In the genomic region with DNA sequence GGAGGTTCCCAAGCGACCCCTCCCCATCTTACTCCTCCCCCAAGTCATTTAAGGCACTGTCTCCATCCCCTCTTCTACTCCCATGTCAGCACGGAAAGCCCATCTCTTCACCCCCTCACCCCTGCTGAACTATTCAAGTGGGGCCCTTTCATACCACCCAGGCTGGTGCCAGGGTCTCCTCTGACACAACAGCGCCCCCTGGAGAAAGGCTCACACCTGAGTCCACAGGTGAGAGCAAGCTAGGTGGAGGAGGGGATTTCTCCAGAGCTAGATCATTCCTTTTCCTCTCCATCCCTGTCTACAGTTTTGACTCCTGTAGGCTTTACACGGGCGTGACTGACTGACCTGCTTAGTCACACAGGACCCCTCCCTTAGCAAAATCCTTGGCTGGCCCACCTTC, we compare ENCODE assay signal across 8 mouse cellular contexts.
A peak's percentile ranks its signal among the peaks of the same experiment; 100 is the strongest.
DNase-seq lines count a peak whose midpoint lies in the region; ATAC-seq and TF ChIP-seq lines count a peak whose summit lies in the region.

No protein-coding gene starts in this region.

- H3K9ac ChIP-seq in forebrain, postnatal 0 days = no peak overlapping the region
- no peak overlapping the region for H3K9ac ChIP-seq in intestine, postnatal 0 days (ENCODE audit: low read depth, low read length)

- H3K4me1 ChIP-seq in forebrain, postnatal 0 days (ENCODE audit: insufficient read depth) = no peaks in the 10 kb centered on the region
- peaks cover 8% of the 10 kb centered on the region; the same call in 1 of the 2 replicates for H3K4me1 ChIP-seq in forebrain, embryonic 10.5 days
- peaks cover 3% of the 10 kb centered on the region; the same call in 1 of the 2 replicates for H3K4me1 ChIP-seq in E14TG2a.4 (replicated peaks; ENCODE audit: low read depth, low read length)
- peaks cover 3% of the 10 kb centered on the region; the same call in 1 of the 2 replicates for H3K4me1 ChIP-seq in intestine, postnatal 0 days (replicated peaks; ENCODE audit: control insufficient read depth, insufficient read depth, low read length)
- peaks cover 6% of the 10 kb centered on the region; the same call in 1 of the 2 replicates for H3K4me1 ChIP-seq in small intestine, adult 2 months (ENCODE audit: control insufficient read depth, insufficient read depth, insufficient read length, low read length)
- peaks cover 8% of the 10 kb centered on the region; the same call in 1 of the 2 replicates for H3K4me1 ChIP-seq in midbrain, embryonic 10.5 days

- no peak for TF ChIP-seq POLR2A in small intestine, adult 2 months (IDR thresholded peaks at IDR 0.05; ENCODE audit: low read depth, low read length)

- no peak for DNase-seq in forebrain, postnatal 0 days
- no peak for DNase-seq in forebrain, embryonic 10.5 days (ENCODE audit: extremely low spot score, low spot score)
- no peak for DNase-seq in midbrain, embryonic 10.5 days (ENCODE audit: low spot score)
- DNase-seq in ovary, postnatal 10 days (ENCODE audit: low spot score) = no peak

- no peak for ATAC-seq in forebrain, postnatal 0 days
- ATAC-seq in intestine, postnatal 0 days = no peak
- no peak for ATAC-seq in megakaryocyte, adult 5-6 weeks (ENCODE audit: poor library complexity, severe bottlenecking)

- no peaks in the 10 kb centered on the region for H3K9me3 ChIP-seq in forebrain, postnatal 0 days (ENCODE audit: low read length)
- no peaks in the 10 kb centered on the region for H3K9me3 ChIP-seq in forebrain, embryonic 10.5 days
- no peaks in the 10 kb centered on the region for H3K9me3 ChIP-seq in E14TG2a.4 (ENCODE audit: low read length)
- H3K9me3 ChIP-seq in intestine, postnatal 0 days (ENCODE audit: control insufficient read depth) = no peaks in the 10 kb centered on the region
- H3K9me3 ChIP-seq in midbrain, embryonic 10.5 days (replicated peaks) = no peaks in the 10 kb centered on the region; the same call in 1 of the 2 replicates

- H3K36me3 ChIP-seq in forebrain, postnatal 0 days (ENCODE audit: insufficient read depth) = no peaks in the 10 kb centered on the region
- H3K36me3 ChIP-seq in forebrain, embryonic 10.5 days (replicated peaks) = no peaks in the 10 kb centered on the region
- H3K36me3 ChIP-seq in E14TG2a.4 (ENCODE audit: insufficient read depth, low read length) = no peaks in the 10 kb centered on the region
- no peaks in the 10 kb centered on the region for H3K36me3 ChIP-seq in intestine, postnatal 0 days (ENCODE audit: control insufficient read depth, insufficient read depth)
- H3K36me3 ChIP-seq in small intestine, adult 2 months (ENCODE audit: control insufficient read depth, insufficient read depth, low read length) = no peaks in the 10 kb centered on the region
- no peaks in the 10 kb centered on the region for H3K36me3 ChIP-seq in midbrain, embryonic 10.5 days

- H3K27ac ChIP-seq in forebrain, postnatal 0 days (ENCODE audit: low read depth, low read length) = no peak overlapping the region
- H3K27ac ChIP-seq in forebrain, embryonic 10.5 days = no peak overlapping the region
- no peak overlapping the region for H3K27ac ChIP-seq in intestine, postnatal 0 days (ENCODE audit: low read depth, low read length)
- H3K27ac ChIP-seq in small intestine, adult 2 months (ENCODE audit: insufficient read depth, low read depth, low read length) = 0 out of 2 replicates have a peak overlapping the region, but pooled peaks have one; percentile 1
- no peak overlapping the region for H3K27ac ChIP-seq in midbrain, embryonic 10.5 days (replicated peaks)

- no peak overlapping the region for H3K4me2 ChIP-seq in forebrain, postnatal 0 days (ENCODE audit: low read depth)
- no peak overlapping the region for H3K4me2 ChIP-seq in intestine, postnatal 0 days (replicated peaks; ENCODE audit: low read depth)

- H3K4me3 ChIP-seq in forebrain, postnatal 0 days (ENCODE audit: low read depth, low read length) = no peak overlapping the region
- no peak overlapping the region for H3K4me3 ChIP-seq in forebrain, embryonic 10.5 days
- no peak overlapping the region for H3K4me3 ChIP-seq in E14TG2a.4 (replicated peaks; ENCODE audit: low read length)
- H3K4me3 ChIP-seq in intestine, postnatal 0 days (ENCODE audit: low read depth, low read length) = no peak overlapping the region
- H3K4me3 ChIP-seq in small intestine, adult 2 months (ENCODE audit: low read depth, low read length) = no peak overlapping the region
- H3K4me3 ChIP-seq in midbrain, embryonic 10.5 days = no peak overlapping the region

- peak; percentile 25 for TF ChIP-seq CTCF in forebrain, postnatal 0 days (IDR thresholded peaks at IDR 0.05; ENCODE audit: low read depth)
- TF ChIP-seq CTCF in E14TG2a.4 (conservative IDR thresholded peaks at IDR 0.05; ENCODE audit: low read length) = peak; percentile 56
- peak; percentile 72 for TF ChIP-seq CTCF in intestine, postnatal 0 days (IDR thresholded peaks at IDR 0.05; ENCODE audit: low read depth)
- no peak for TF ChIP-seq CTCF in small intestine, adult 2 months (IDR thresholded peaks at IDR 0.05; ENCODE audit: extremely low read depth, insufficient read length, insufficient replicate concordance, low read depth, low read length)

- H3K27me3 ChIP-seq in forebrain, postnatal 0 days (ENCODE audit: insufficient read depth, low read length) = no peaks in the 10 kb centered on the region
- no peaks in the 10 kb centered on the region for H3K27me3 ChIP-seq in forebrain, embryonic 10.5 days (ENCODE audit: poor library complexity, severe bottlenecking)
- no peaks in the 10 kb centered on the region for H3K27me3 ChIP-seq in E14TG2a.4 (ENCODE audit: insufficient read depth, low read length)
- H3K27me3 ChIP-seq in intestine, postnatal 0 days (replicated peaks; ENCODE audit: control insufficient read depth, insufficient read depth, low read length) = no peaks in the 10 kb centered on the region
- H3K27me3 ChIP-seq in small intestine, adult 2 months (ENCODE audit: control insufficient read depth, insufficient read depth, low read length) = no peaks in the 10 kb centered on the region
- H3K27me3 ChIP-seq in midbrain, embryonic 10.5 days (ENCODE audit: low read depth, poor library complexity, severe bottlenecking) = no peaks in the 10 kb centered on the region

- 58% methylated on average over 5 of the region's 5 CpGs for WGBS in forebrain, postnatal 0 days
- 36% methylated on average over 5 of the region's 5 CpGs for WGBS in forebrain, embryonic 10.5 days
- 35% methylated on average over 5 of the region's 5 CpGs for whole genome bisulfite sequencing in intestine, postnatal 0 days
- WGBS in small intestine, adult 2 months = 38% methylated on average over 5 of the region's 5 CpGs
- WGBS in midbrain, embryonic 10.5 days = 41% methylated on average over 5 of the region's 5 CpGs
